Mouse (Mus musculus): Measurements from ENCODE around the gene Dmwd.

- TF ChIP-seq GATA1 (IDR thresholded peaks at IDR 0.05; ENCODE audit: borderline replicate concordance, low read length) (no peak), FLI1 (IDR thresholded peaks at IDR 0.05; ENCODE audit: low read length) (no peak)
Observed at GRCm38 (mm10) chr7:19094826-19095750, 19.1 kb downstream of the Dmwd start.

All from megakaryocyte, embryonic 14.5 days (primary cell).